Mouse (Mus musculus) lung, adult 18-20 months (tissue): Measurements from ENCODE around the gene Uvssa.
"Not testable (repeated sequence)": the region's sequence is repeated elsewhere in the genome, so short reads cannot be mapped to it uniquely, and the experiment has no call there.

ENCODE experiments used
- DNase-seq, 2 experiments: peaks; one replicate each; pipeline ENCODE4 v3.0.0; 2022; ENCODE audit warnings: mixed read lengths in 2 of 2

Gene Uvssa

DNA sequence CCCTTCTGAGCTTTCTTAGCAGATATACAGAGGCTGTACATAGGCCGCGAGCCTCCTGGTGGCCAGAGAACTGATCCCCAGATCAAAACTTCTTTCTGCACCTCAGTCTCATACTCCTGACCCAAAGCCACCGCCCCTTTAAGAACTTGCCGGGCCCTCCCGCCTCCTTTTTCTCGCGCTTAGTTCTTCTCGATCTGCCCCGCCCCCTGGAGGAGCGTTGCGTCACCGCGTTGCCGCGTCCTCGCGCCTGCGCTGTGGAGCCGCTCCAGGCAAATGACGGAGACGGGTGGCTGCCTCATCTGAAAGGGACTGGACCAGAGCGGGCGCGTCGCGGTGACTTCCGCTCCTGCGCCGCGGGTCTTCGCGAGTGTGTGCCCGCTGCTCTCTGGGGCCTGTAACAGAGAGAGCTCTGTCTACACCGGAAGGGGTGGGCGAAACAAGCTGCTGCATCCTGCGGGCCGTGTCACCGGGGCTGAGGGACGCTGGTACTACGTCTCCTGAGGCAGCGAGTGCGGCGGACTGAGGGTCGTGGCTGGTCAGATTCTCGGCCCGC, at the start of gene Uvssa:
Gene Uvssa, plus strand, starts transcription at position 248 of the 553 bp plus-strand sequence.
- DNase-seq = peak; percentile 99

DNA sequence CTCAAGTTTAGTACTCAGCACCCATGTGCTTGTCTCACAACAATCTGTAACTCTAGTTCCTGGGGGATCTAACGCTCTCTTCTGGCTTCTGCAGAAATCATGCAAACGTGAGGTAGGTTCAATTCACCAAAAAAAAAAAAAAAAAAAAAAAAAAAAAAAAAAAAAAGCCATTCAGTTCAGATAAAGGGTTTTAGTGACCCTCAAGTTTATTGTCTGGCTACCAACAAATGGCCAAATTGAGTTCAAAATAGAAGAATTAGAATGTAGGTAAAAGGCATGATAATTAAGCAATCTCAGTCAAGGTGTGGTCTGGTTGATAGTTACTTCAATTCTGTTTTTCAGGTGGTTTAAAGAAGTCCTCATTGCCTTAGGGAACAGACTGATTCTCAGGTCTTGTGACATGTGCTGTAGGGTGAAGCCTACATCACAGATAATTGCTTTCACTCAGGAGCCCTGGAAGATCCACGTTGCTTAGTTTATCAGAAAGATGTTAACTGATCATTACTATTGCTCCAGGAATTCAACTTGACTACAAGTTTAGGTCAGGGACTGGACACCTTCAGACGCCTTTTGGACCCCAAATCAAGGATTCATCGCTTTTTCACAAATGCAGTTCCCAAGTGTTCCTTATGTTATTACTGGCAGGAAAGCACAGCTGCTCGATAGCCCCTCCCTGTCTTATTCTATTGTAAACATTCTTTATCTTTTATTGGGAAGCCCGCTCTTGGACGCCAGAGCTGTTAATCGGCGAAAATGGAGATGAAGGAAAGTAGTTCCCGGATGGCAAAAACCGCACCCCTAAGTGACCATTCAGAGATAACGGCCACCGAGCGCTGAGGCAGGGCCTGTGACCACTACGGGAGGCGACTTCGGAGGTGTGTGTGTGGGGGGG, 43.7 kb upstream of the Uvssa start:
- DNase-seq = no peak

DNA sequence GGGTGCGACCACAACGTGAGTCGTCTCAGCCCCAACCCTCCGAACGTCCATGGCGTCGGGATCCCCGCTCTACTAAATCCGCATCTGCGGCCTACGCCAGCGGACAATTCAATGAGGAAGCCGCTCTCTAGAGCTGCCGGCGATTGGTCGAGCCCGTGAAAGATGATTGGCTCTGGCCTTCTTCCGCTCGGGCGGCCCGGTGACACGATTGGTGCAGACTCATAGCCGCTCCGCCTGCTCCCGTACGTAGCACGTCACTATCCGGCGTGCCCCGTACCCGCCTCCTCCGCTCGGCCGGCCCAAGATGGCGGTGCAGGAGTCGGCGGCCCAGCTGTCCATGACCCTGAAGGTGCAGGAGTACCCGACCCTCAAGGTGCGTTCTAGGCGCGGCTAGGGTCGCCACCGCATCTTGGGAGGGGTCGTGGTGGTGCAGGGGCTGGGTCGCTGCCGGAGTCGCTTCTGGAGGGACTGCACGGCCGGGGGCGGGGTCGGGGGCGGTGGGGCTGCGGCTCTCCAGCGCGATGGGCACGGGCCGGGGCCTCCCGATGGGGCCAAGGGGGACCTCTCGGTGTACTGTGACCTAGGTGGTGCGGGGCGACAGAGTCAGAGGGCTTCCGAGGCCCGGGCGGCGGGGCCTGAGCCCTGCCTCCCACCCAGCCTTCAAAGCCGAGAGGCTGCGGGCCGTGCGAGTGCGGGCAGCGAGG, 42.9 kb upstream of the Uvssa start, which contains the start of gene Maea:
Gene Maea, plus strand, starts transcription at position 237 of the 704 bp plus-strand sequence.
- DNase-seq = peak; percentile 98

DNA sequence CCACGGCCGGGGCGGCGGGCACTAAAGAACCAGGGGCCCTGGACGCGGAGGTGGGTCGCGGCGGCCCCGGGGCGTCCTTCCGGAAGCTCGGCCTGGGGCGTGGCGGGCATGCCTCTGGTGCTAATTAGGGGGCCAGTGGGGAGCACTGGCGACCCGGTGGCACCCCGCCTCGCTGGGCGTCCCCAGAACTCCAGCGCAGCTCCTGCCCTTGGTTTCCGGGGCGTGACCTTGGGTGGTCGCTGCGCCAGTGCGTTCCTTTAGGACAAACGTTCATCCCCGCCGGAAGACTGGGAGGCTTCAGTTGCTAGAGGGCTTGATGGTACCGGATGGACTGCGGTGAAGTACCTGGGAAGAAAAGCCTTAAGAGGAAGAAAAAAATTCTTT, 42.4 kb upstream of the Uvssa start:
- peak; percentile 36 to 53 for DNase-seq

GRCm38 (mm10) chr5:33337206-33337605, 41.1 kb upstream of the Uvssa start:
- peak; percentile 34 to 44 for DNase-seq

GRCm38 (mm10) chr5:33341165-33341564, 37.2 kb upstream of the Uvssa start:
- no peak for DNase-seq

DNA sequence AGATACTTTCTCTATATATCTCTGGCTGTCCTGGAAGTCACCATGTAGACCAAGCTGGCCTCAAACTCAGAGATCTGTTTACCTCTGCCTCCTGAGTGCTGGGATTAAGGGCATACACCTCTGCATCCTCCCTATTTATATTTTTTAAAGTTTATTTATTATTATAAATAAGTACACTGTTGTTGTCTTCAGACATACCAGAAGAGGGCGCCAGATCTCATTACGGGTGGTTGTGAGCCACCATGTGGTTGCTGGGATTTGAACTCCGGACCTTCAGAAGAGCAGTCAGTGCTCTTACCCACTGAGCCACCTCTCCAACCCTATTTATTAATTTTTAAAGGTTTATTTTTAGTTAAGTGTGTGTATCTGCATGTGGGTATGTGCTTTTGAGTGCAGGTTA, 36.1 kb upstream of the Uvssa start:
- not testable (repeated sequence) for DNase-seq

GRCm38 (mm10) chr5:33342821-33343220, 35.5 kb upstream of the Uvssa start:
- no peak for DNase-seq

DNA sequence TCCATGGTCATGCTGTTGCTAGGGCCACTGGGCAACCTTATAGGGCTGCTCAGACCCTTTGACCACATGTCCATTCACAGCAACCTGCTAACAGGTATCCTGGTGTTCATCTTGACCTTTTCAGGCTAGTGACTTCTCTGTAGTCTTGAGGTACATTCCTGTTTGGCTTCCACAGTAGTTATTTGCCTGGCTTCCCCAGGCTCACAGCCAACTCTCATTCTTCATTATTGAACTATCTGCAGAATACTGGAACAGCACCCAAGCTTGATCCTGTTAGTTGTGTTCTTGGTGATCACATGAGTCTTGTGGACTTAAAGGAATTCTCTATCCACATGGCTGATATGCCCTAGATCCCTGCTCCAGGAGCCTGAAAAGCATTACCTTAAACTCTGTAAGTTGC, 34.8 kb upstream of the Uvssa start:
- DNase-seq = no peak

DNA sequence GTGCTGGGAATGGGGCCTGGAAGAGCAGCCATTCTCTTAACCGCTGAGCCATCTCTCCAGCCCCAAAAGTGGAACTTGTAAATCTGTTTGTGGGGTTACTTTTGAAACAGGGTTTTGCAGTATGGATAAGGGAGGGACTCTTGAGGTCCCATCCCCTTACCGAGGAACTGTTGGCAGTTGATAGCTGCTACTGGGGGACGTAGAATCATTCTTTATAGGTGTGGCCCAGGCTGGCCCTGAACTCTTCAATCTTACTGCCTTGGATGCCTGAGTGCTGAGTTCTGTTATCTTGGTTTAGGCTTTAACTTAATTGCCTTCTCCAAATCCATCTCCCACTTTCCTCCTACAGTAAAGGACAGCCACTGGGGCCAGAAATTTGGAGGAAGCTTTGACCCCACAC, 34.3 kb upstream of the Uvssa start:
- no peak for DNase-seq

GRCm38 (mm10) chr5:33347620-33348019, 30.7 kb upstream of the Uvssa start:
- DNase-seq = no peak

- DNase-seq = no peak
Measured at GRCm38 (mm10) chr5:33349205-33349604, 29.1 kb upstream of the Uvssa start.

GRCm38 (mm10) chr5:33349706-33350105, 28.6 kb upstream of the Uvssa start:
- DNase-seq = no peak

DNA sequence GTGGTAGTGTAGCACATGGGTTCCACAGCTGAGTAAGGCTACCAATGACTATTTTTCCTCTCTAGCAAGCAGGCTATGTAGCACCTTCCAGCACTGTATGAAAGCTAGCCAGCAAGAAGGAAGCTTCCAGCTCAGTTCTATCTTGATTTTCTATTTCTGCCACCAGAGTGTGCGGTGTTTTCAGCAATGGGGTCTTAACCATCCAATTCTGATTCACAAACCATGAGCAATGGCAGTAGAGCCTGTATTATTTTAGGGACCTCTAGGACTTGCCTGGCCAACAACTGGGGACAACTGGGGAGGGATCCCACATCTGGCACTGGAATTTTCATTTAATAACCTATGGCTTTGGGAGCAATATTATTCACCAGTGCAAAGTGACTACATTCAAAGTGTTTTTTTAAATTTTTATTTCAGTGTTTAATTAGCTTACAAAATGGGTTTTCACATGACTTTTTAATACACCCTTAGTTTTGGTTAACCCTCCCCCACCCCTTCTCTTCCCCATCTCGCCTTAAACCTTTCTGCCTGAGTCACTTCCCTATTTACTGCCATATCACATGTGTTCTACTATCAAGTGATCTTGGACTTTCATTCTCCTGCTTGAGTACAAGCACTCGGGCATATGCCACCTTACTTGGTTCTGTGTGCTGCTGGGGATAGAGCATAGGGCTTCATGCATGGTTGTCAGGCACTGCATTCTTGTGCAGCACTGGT, 26.6 kb upstream of the Uvssa start:
- DNase-seq = no peak

- DNase-seq = no peak
Measured at GRCm38 (mm10) chr5:33352273-33352645, 26.1 kb upstream of the Uvssa start.

DNA sequence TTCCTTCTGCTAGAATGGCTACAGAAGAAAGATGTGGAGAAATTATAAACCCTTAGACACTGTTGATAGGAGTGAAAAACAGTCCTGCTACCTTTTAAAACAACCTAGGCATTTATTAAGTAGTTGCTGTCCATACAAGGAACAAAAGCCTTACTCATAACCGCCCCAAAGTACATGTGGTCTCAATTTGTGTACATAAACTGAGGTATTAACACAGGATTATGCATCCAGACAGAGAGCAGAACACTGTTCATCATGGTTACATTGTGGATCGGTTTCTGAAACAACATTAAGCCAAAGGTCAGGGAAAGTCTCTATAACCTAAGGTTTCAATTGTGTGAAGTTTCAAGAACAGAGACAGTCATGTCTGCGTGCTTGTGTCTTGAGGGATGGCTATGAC, 25.3 kb upstream of the Uvssa start:
- DNase-seq = no peak

GRCm38 (mm10) chr5:33357494-33357893, 20.9 kb upstream of the Uvssa start:
- DNase-seq = no peak

- peak; percentile 25 to 36 for DNase-seq
Measured at GRCm38 (mm10) chr5:33358467-33358866, 19.9 kb upstream of the Uvssa start.

DNA sequence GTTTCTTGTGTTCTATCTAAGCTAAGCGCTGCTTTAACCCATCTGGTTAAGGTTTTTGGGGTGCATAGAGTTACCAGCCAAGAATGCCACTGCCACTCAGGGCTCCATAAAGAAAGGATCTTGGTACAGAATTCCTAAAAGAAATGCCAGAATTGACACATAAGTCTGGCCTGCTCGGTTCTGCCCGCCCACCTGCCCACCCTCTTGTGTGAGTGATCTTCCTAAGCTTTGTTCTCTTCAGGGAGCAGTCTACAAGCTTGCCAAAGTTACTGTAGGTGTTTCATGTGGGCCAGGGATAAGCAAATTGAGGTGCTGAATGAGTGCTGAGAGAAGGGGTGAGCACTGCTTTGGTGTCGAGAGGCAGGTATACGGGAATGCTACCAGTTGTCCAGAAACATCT, 15.1 kb upstream of the Uvssa start:
- no peak for DNase-seq

DNA sequence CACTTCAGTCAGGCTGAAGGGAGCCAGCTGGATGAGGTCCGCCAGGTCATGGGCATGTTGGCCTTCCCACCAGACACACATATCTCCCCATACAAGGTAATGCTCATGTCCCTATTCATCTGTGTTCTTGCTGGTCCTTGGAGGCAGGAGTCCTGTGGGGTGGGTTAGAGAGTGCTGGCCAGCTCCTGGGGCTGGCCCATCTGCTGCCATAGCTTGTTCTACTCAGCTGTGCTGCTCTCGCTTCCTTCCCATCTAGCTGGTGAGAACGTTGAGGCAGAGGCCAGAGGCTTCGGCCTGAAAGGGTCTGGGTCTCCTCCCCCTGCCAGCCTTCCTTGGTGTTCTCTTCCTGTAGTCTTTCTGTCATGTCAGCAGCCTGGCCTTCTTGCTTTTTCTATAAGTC, 9.7 kb upstream of the Uvssa start:
- no peak for DNase-seq

DNA sequence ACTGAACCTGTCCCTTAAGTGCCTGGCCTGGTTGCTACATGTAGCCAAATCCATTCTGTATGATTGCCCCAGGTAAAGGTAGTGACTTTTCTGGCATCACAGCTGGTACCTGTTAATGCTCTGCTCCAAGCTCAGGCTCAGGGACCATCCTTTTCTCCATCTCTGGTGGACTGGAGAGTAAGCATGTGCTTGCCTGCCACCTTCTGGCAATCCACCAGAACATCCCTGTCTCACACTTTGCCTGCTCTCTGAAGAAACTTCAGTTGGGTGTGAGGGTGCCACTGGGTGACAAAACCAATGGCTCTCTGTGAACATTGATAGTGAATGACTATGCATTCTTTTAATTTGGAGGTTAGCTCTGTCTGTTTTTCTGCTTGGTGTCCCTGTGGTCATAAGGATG, 7.2 kb upstream of the Uvssa start:
- no peak for DNase-seq

- no peak for DNase-seq
Measured at GRCm38 (mm10) chr5:33371668-33372067, 6.7 kb upstream of the Uvssa start.
